In genomic region chr2:18799265-18799965, GRCm38 (mm10) we compare ENCODE assay signal across 8 mouse cellular contexts.
DNase-seq lines count a peak whose midpoint lies in the region; ATAC-seq and TF ChIP-seq lines count a peak whose summit lies in the region.

No protein-coding gene starts in this region.

- H3K4me2 ChIP-seq in lung, embryonic 14.5 days = peak overlapping the region; percentile 71
- H3K4me2 ChIP-seq in forebrain, embryonic 11.5 days (ENCODE audit: low read depth, low read length, severe bottlenecking) = peak overlapping the region; percentile 71
- H3K4me2 ChIP-seq in intestine, embryonic 16.5 days (ENCODE audit: low read depth, low read length) = peak overlapping the region; percentile 77
- H3K4me2 ChIP-seq in neural tube, embryonic 15.5 days = peak overlapping the region; percentile 71

- peaks cover 10% of the 10 kb centered on the region for H3K4me1 ChIP-seq in lung, embryonic 14.5 days (ENCODE audit: insufficient read depth)
- peaks cover 5% of the 10 kb centered on the region; the same call in 1 of the 2 replicates for H3K4me1 ChIP-seq in lung, adult 2 months (ENCODE audit: control insufficient read depth, insufficient read depth, low read length)
- H3K4me1 ChIP-seq in forebrain, embryonic 11.5 days (replicated peaks; ENCODE audit: control insufficient read depth, insufficient read depth, low read length) = peaks cover 23% of the 10 kb centered on the region
- peaks cover 12% of the 10 kb centered on the region for H3K4me1 ChIP-seq in intestine, embryonic 16.5 days (ENCODE audit: control insufficient read depth, insufficient read depth, low read length)
- peaks cover 27% of the 10 kb centered on the region for H3K4me1 ChIP-seq in neural tube, embryonic 15.5 days

- H3K36me3 ChIP-seq in lung, embryonic 14.5 days (ENCODE audit: insufficient read depth) = no peaks in the 10 kb centered on the region
- no peaks in the 10 kb centered on the region for H3K36me3 ChIP-seq in forebrain, embryonic 11.5 days (ENCODE audit: control insufficient read depth, insufficient read depth, low read length)
- H3K36me3 ChIP-seq in intestine, embryonic 16.5 days (ENCODE audit: control insufficient read depth, insufficient read depth, low read length) = no peaks in the 10 kb centered on the region
- H3K36me3 ChIP-seq in neural tube, embryonic 15.5 days = no peaks in the 10 kb centered on the region

- H3K27ac ChIP-seq in lung, embryonic 14.5 days (ENCODE audit: low read depth) = no peak overlapping the region
- H3K27ac ChIP-seq in forebrain, embryonic 11.5 days (ENCODE audit: low read depth, low read length) = no peak overlapping the region; the same call in 1 of the 2 replicates
- H3K27ac ChIP-seq in intestine, embryonic 16.5 days (ENCODE audit: low read length) = no peak overlapping the region
- H3K27ac ChIP-seq in neural tube, embryonic 15.5 days (replicated peaks) = peak overlapping the region; percentile 82

- H3K9me3 ChIP-seq in lung, embryonic 14.5 days (ENCODE audit: low read depth, low read length) = no peaks in the 10 kb centered on the region
- H3K9me3 ChIP-seq in forebrain, embryonic 11.5 days (ENCODE audit: control insufficient read depth, low read length) = no peaks in the 10 kb centered on the region
- H3K9me3 ChIP-seq in intestine, embryonic 16.5 days (ENCODE audit: control insufficient read depth, low read length) = no peaks in the 10 kb centered on the region
- no peaks in the 10 kb centered on the region for H3K9me3 ChIP-seq in neural tube, embryonic 15.5 days (replicated peaks)

- no peak for TF ChIP-seq POLR2A in lung, adult 2 months (IDR thresholded peaks at IDR 0.05; ENCODE audit: borderline replicate concordance, extremely low read depth, low read depth, low read length)

- no peak overlapping the region for H3K9ac ChIP-seq in lung, embryonic 14.5 days
- H3K9ac ChIP-seq in forebrain, embryonic 11.5 days (ENCODE audit: low read length) = peak overlapping the region; percentile 44; the same call in 1 of the 2 replicates
- 0 out of 2 replicates have a peak overlapping the region, but pooled peaks have one; percentile 46 for H3K9ac ChIP-seq in intestine, embryonic 16.5 days (ENCODE audit: low read depth, low read length)
- peak overlapping the region; percentile 41 for H3K9ac ChIP-seq in neural tube, embryonic 15.5 days (replicated peaks)

- peaks cover 64% of the 10 kb centered on the region for H3K27me3 ChIP-seq in lung, embryonic 14.5 days (ENCODE audit: insufficient read depth, low read length)
- peaks cover 26% of the 10 kb centered on the region for H3K27me3 ChIP-seq in forebrain, embryonic 11.5 days (ENCODE audit: control insufficient read depth, insufficient read depth, low read length)
- H3K27me3 ChIP-seq in intestine, embryonic 16.5 days (replicated peaks; ENCODE audit: control insufficient read depth, insufficient read depth, low read length) = peaks cover 40% of the 10 kb centered on the region
- no peaks in the 10 kb centered on the region for H3K27me3 ChIP-seq in neural tube, embryonic 15.5 days (replicated peaks)

- peak overlapping the region; percentile 38 for H3K4me3 ChIP-seq in lung, embryonic 14.5 days (ENCODE audit: low read depth, low read length)
- H3K4me3 ChIP-seq in lung, adult 2 months (replicated peaks; ENCODE audit: extremely low read depth, low read depth, low read length) = no peak overlapping the region
- H3K4me3 ChIP-seq in forebrain, embryonic 11.5 days (ENCODE audit: low read depth, low read length) = peak overlapping the region; percentile 42
- H3K4me3 ChIP-seq in intestine, embryonic 16.5 days (ENCODE audit: low read length) = peak overlapping the region; percentile 45
- H3K4me3 ChIP-seq in neural tube, embryonic 15.5 days (replicated peaks) = peak overlapping the region; percentile 42

- WGBS in lung, embryonic 14.5 days = 11% methylated on average over 17 of the region's 17 CpGs
- 16% methylated on average over 17 of the region's 17 CpGs for WGBS in lung, adult 2 months
- WGBS in forebrain, embryonic 11.5 days = 12% methylated on average over 17 of the region's 17 CpGs
- 18% methylated on average over 17 of the region's 17 CpGs for WGBS in intestine, embryonic 16.5 days
- WGBS in neural tube, embryonic 15.5 days = 8% methylated on average over 17 of the region's 17 CpGs

- ATAC-seq in lung, embryonic 14.5 days (ENCODE audit: insufficient read depth) = no peak
- peak; percentile 20; the same call in 1 of the 2 replicates for ATAC-seq in forebrain, embryonic 11.5 days (replicated peaks; ENCODE audit: low FRiP score)
- no peak for ATAC-seq in intestine, embryonic 16.5 days
- peak; percentile 60 for ATAC-seq in neural tube, embryonic 15.5 days (ENCODE audit: low FRiP score)

- TF ChIP-seq CTCF in lung, embryonic 14.5 days (IDR thresholded peaks at IDR 0.05; ENCODE audit: low read depth) = no peak
- TF ChIP-seq CTCF in lung, adult 2 months (IDR thresholded peaks at IDR 0.05; ENCODE audit: insufficient read depth, low read length) = no peak

- intact Hi-C loops in gastrocnemius, postnatal 36 days (cut with DNase I) = no loop called here

- DNase-seq in lung, embryonic 14.5 days = no peak
- no peak for DNase-seq in lung, adult 2 months
- DNase-seq in forebrain, embryonic 11.5 days (ENCODE audit: low spot score) = no peak
- DNase-seq in MN1 (ENCODE audit: low spot score) = no peak
- no peak for DNase-seq in right cerebral cortex, postnatal 14 days
- DNase-seq in gastrocnemius, postnatal 36 days = no peak

Comparison
In these comparisons a context has a peak if more than half of its experiments do, and no peak if none do; other contexts are left out.
1. ATAC-seq: peak in forebrain, embryonic 11.5 days (single experiment) and neural tube, embryonic 15.5 days (single experiment); none in lung, embryonic 14.5 days (single experiment) and intestine, embryonic 16.5 days (single experiment).
2. Peak in every context shown above with its lines, with median percentiles within 50 percentile points of each other: H3K4me2 ChIP-seq.